Mouse (Mus musculus): ENCODE results near the gene Tmem253. TPM values are rescaled to one million over a fixed set of nuclear protein-coding genes. Genes with fewer than 3 reads are reported as not detected.
A peak's percentile ranks its signal among the peaks of the same experiment; 100 is the strongest.
"Not testable (repeated sequence)": the region's sequence is repeated elsewhere in the genome, so short reads cannot be mapped to it uniquely, and the experiment has no call there.

Tmem253 gene
- polyA plus RNA-seq, 1 experiment from 2014 or later, result 0.09 TPM

GRCm38 (mm10) chr14:52022709-52023459, 7.4 kb downstream of the Tmem253 start:
- Histone ChIP-seq H3K4me3 (replicated peaks) (peak overlapping the region; percentile 34), H3K4me2 (peak overlapping the region; percentile 88), H3K9ac (peak overlapping the region; percentile 92), H3K4me1 (replicated peaks) (peaks cover 66% of the 10 kb centered on the region), H3K27me3 (no peaks in the 10 kb centered on the region), H3K27ac (peak overlapping the region; percentile 97), H3K9me3 (replicated peaks) (no peaks in the 10 kb centered on the region), H3K36me3 (peaks cover 5% of the 10 kb centered on the region; the same call in 1 of the 2 replicates)
- peak; percentile 29 for ATAC-seq (ENCODE audit: low read depth)
- WGBS (ENCODE audit: insufficient replicate concordance), result 7% methylated on average over 23 of the region's 23 CpGs
- DNase-seq, result peak; percentile 76

- H3K4me3 ChIP-seq (replicated peaks), result peak overlapping the region; percentile 17; the same call in 1 of the 2 replicates
- H3K9ac ChIP-seq, result 0 out of 2 replicates have a peak overlapping the region, but pooled peaks have one; percentile 92
- H3K36me3 ChIP-seq, result no peaks in the 10 kb centered on the region
- H3K4me2 ChIP-seq, result peak overlapping the region; percentile 88
- ATAC-seq (ENCODE audit: low read depth) (peak; percentile 24; the same call in 1 of the 2 replicates), DNase-seq (no peak)
- no peaks in the 10 kb centered on the region for H3K9me3 ChIP-seq (replicated peaks)
- 42% methylated on average over 2 of the region's 2 CpGs for WGBS (ENCODE audit: insufficient replicate concordance)
- H3K4me1 ChIP-seq (replicated peaks), result peaks cover 54% of the 10 kb centered on the region
- no peaks in the 10 kb centered on the region for H3K27me3 ChIP-seq
- peak overlapping the region; percentile 97 for H3K27ac ChIP-seq
Measured at GRCm38 (mm10) chr14:52024133-52024532, 8.7 kb downstream of the Tmem253 start.

- 73% methylated on average over 4 of the region's 4 CpGs for WGBS (ENCODE audit: insufficient replicate concordance)
Measured at GRCm38 (mm10) chr14:52026342-52026741, 10.9 kb downstream of the Tmem253 start.

GRCm38 (mm10) chr14:52035926-52036325, 20.5 kb downstream of the Tmem253 start:
- Histone ChIP-seq H3K9ac (no peak overlapping the region), H3K4me3 (replicated peaks) (no peak overlapping the region), H3K27me3 (no peaks in the 10 kb centered on the region; the same call in 1 of the 2 replicates), H3K27ac (no peak overlapping the region), H3K4me2 (no peak overlapping the region), H3K36me3 (no peaks in the 10 kb centered on the region), H3K9me3 (replicated peaks) (no peaks in the 10 kb centered on the region), H3K4me1 (replicated peaks) (no peaks in the 10 kb centered on the region)
- DNase-seq, result no peak
- WGBS (ENCODE audit: insufficient replicate concordance), result 62% methylated on average over 6 of the region's 6 CpGs
- ATAC-seq (ENCODE audit: low read depth), result peak; percentile 18; the same call in 1 of the 2 replicates

More at GRCm38 (mm10) chr14:52026342-52026741, 10.9 kb downstream of the Tmem253 start:
- H3K4me2 ChIP-seq, result no peak overlapping the region
- no peaks in the 10 kb centered on the region for H3K36me3 ChIP-seq
- ATAC-seq (ENCODE audit: low read depth) (no peak), DNase-seq (no peak)
- no peak overlapping the region for H3K9ac ChIP-seq
- H3K4me1 ChIP-seq (replicated peaks), result peaks cover 44% of the 10 kb centered on the region
- H3K27ac ChIP-seq, result no peak overlapping the region
- no peaks in the 10 kb centered on the region for H3K9me3 ChIP-seq (replicated peaks)
- H3K27me3 ChIP-seq, result no peaks in the 10 kb centered on the region
- H3K4me3 ChIP-seq (replicated peaks), result no peak overlapping the region

- Histone ChIP-seq H3K4me3 (replicated peaks) (no peak overlapping the region), H3K27ac (no peak overlapping the region), H3K9me3 (replicated peaks) (no peaks in the 10 kb centered on the region), H3K27me3 (no peaks in the 10 kb centered on the region; the same call in 1 of the 2 replicates), H3K4me2 (no peak overlapping the region), H3K9ac (no peak overlapping the region), H3K36me3 (no peaks in the 10 kb centered on the region), H3K4me1 (replicated peaks) (no peaks in the 10 kb centered on the region)
- ATAC-seq (ENCODE audit: low read depth) (no peak), DNase-seq (no peak)
- 64% methylated on average over 5 of the region's 5 CpGs for WGBS (ENCODE audit: insufficient replicate concordance)
Measured at GRCm38 (mm10) chr14:52039332-52039731, 23.9 kb downstream of the Tmem253 start.

GRCm38 (mm10) chr14:52042359-52042758, 26.9 kb downstream of the Tmem253 start, which contains the start of gene Olfr221:
Gene Olfr221, minus strand, starts transcription at chr14:52042459.
- WGBS (ENCODE audit: insufficient replicate concordance), result 13% methylated on average over 3 of the region's 3 CpGs
- H3K36me3 ChIP-seq; H3K4me1 ChIP-seq (replicated peaks); H3K4me2 ChIP-seq; H3K27ac ChIP-seq; H3K9me3 ChIP-seq (replicated peaks); H3K27me3 ChIP-seq; H3K9ac ChIP-seq; ATAC-seq (ENCODE audit: low read depth); H3K4me3 ChIP-seq (replicated peaks); DNase-seq: not testable (repeated sequence)

GRCm38 (mm10) chr14:52043446-52043845, 28.0 kb downstream of the Tmem253 start:
- H3K27me3 ChIP-seq, result no peaks in the 10 kb centered on the region
- DNase-seq, result no peak
- no peak overlapping the region for H3K4me3 ChIP-seq (replicated peaks)
- no peaks in the 10 kb centered on the region for H3K9me3 ChIP-seq (replicated peaks)
- H3K4me1 ChIP-seq (replicated peaks), result peaks cover 6% of the 10 kb centered on the region; the same call in 1 of the 2 replicates
- no peak overlapping the region for H3K4me2 ChIP-seq
- ATAC-seq (ENCODE audit: low read depth), result no peak
- WGBS (ENCODE audit: insufficient replicate concordance), result 69% methylated on average over 6 of the region's 6 CpGs
- no peak overlapping the region for H3K27ac ChIP-seq
- no peak overlapping the region for H3K9ac ChIP-seq
- no peaks in the 10 kb centered on the region for H3K36me3 ChIP-seq

GRCm38 (mm10) chr14:52044901-52045678, 29.6 kb downstream of the Tmem253 start:
- H3K9ac ChIP-seq, result no peak overlapping the region
- no peaks in the 10 kb centered on the region for H3K9me3 ChIP-seq (replicated peaks)
- H3K4me3 ChIP-seq (replicated peaks), result no peak overlapping the region
- 5% methylated on average over 8 of the region's 8 CpGs for WGBS (ENCODE audit: insufficient replicate concordance)
- H3K27me3 ChIP-seq, result no peaks in the 10 kb centered on the region
- DNase-seq, result no peak
- H3K4me1 ChIP-seq (replicated peaks), result peaks cover 6% of the 10 kb centered on the region; the same call in 1 of the 2 replicates
- no peak overlapping the region for H3K4me2 ChIP-seq
- no peak overlapping the region for H3K27ac ChIP-seq
- H3K36me3 ChIP-seq, result no peaks in the 10 kb centered on the region
- peak; percentile 64 for ATAC-seq (ENCODE audit: low read depth)

GRCm38 (mm10) chr14:52045966-52046565, 30.6 kb downstream of the Tmem253 start:
- Histone ChIP-seq H3K27ac (no peak overlapping the region), H3K27me3 (no peaks in the 10 kb centered on the region), H3K9ac (no peak overlapping the region), H3K9me3 (replicated peaks) (no peaks in the 10 kb centered on the region), H3K4me1 (replicated peaks) (peaks cover 6% of the 10 kb centered on the region; the same call in 1 of the 2 replicates), H3K36me3 (no peaks in the 10 kb centered on the region), H3K4me2 (no peak overlapping the region), H3K4me3 (replicated peaks) (no peak overlapping the region)
- DNase-seq (no peak), ATAC-seq (ENCODE audit: low read depth) (no peak)
- WGBS (ENCODE audit: insufficient replicate concordance), result 55% methylated on average over 9 of the region's 9 CpGs

- H3K4me3 ChIP-seq (replicated peaks); DNase-seq; H3K27me3 ChIP-seq; H3K4me1 ChIP-seq (replicated peaks); H3K9ac ChIP-seq; H3K36me3 ChIP-seq; H3K27ac ChIP-seq; ATAC-seq (ENCODE audit: low read depth); H3K9me3 ChIP-seq (replicated peaks); H3K4me2 ChIP-seq: not testable (repeated sequence)
- WGBS (ENCODE audit: insufficient replicate concordance), result 74% methylated on average over 3 of the region's 3 CpGs
Measured at GRCm38 (mm10) chr14:52052720-52053119, 37.3 kb downstream of the Tmem253 start.

GRCm38 (mm10) chr14:52059982-52060381, 44.5 kb downstream of the Tmem253 start:
- Histone ChIP-seq H3K36me3 (no peaks in the 10 kb centered on the region), H3K27ac (no peak overlapping the region), H3K4me3 (replicated peaks) (no peak overlapping the region), H3K27me3 (0 out of 2 replicates have a peak, but pooled peaks cover 3% of the 10 kb centered on the region), H3K4me2 (no peak overlapping the region), H3K4me1 (replicated peaks) (no peaks in the 10 kb centered on the region), H3K9ac (no peak overlapping the region), H3K9me3 (replicated peaks) (no peaks in the 10 kb centered on the region)
- DNase-seq (no peak), ATAC-seq (ENCODE audit: low read depth) (no peak)
- WGBS (ENCODE audit: insufficient replicate concordance), result 55% methylated on average over 4 of the region's 4 CpGs

All from liver, embryonic 13.5 days (tissue).